Mouse (Mus musculus): ENCODE measurements around the gene Ctu2.

Ctu2 gene

DNA sequence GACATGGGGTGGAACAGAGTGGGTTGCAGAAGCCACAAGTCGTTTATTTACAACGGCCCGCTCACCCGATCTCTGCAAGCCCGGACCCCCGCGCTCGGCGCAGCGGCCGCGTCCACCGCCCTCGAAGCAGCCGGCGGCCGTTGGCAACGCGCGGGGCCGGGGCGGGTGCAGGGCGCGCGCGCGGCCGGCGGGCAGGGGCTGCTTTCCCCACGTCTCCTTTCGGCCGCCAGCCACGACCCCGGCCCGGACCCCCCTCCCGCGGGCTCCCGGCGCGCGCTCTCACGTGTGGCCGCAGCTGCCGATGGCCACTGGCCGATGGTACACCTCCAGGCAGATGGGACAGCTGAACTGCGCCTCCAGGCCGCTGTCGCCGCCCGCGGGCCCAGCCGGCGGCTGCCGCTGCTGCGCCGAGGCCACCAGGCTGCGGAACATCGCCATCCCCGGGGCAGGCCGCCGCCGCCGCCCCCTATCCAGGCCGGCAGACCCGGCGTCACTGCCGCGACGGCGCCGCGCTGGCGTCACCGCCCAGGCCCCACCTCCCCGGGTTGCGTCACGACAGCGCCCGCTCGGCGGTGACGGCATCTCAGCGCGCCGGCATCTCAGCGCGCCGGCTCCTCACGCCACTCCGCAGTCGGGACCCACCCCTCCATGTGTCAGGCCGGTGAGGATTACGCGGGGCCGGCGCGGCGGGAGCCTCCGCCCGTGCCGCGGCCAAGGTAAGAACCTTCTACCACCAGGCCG lies at the start of gene Ctu2, which contains the start of gene Rnf166:
Gene Ctu2 (plus strand): TSS at position 564 of the 741 bp plus-strand sequence.
Gene Rnf166 (minus strand): TSS at position 485 of the 741 bp plus-strand sequence.
- no peak for DNase-seq (ENCODE audit: extremely low read depth, low read depth, low spot score)

DNA sequence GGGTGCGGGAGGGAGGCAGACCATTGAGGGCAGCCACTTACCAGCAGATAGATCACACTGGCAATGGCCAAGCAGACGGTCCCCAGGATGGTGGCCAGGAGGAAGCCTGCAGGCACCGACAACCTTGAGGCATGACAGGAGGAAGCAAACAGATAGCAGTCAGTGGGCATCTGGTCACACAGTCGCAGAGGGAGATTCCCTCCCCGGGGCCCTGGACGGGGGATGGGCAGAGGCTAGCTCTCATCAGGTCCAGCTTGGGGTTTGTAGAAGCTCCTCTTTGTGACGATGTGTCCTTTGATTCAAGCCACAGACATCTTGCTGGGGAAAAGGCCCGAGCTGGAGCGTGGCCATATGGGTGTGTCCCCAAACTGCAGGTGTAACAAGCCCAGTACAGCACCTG lies 49.8 kb upstream of the Ctu2 start:
- DNase-seq (ENCODE audit: extremely low read depth, low read depth, low spot score) = no peak

DNA sequence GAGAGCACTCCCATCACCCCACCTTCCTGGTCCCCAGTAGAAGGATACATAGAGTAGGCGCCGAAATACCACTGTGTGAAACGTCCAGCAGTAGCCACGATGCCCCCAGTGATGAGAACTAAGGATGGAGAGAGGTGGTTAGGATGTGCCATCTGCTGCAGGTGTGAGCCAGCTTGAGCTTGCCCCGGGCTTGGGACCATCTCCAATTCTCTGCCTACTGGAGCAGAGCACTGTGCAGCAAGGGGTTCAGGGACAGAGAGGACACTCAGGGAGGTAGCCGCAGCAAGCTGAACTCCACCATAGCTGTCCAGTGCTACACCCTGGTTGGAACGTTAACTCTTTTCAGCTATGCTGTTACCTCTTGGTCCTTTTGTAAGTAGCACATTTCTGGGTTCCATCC lies 48.3 kb upstream of the Ctu2 start:
- no peak for DNase-seq (ENCODE audit: extremely low read depth, low read depth, low spot score)

DNA sequence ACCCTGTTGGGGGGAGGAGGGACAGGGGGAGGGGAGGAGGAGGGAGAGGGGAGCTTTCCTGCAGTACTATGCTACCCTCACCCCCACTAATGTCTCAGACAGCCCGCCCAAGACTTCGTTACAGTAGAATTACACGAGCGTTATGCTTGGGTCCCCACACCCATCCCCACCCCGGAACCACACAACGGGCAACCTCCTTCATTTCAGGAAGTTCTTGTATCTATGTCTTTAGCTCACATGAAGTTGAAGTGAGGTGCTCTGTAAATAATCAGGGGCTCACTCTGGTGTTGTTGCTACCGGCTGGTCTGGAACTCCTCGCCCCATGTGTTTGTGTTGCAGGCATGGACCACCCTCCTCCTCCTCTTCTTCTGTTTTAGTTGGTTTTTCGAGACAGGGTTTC lies 47.8 kb upstream of the Ctu2 start:
- DNase-seq (ENCODE audit: extremely low read depth, low read depth, low spot score) = no peak

DNA sequence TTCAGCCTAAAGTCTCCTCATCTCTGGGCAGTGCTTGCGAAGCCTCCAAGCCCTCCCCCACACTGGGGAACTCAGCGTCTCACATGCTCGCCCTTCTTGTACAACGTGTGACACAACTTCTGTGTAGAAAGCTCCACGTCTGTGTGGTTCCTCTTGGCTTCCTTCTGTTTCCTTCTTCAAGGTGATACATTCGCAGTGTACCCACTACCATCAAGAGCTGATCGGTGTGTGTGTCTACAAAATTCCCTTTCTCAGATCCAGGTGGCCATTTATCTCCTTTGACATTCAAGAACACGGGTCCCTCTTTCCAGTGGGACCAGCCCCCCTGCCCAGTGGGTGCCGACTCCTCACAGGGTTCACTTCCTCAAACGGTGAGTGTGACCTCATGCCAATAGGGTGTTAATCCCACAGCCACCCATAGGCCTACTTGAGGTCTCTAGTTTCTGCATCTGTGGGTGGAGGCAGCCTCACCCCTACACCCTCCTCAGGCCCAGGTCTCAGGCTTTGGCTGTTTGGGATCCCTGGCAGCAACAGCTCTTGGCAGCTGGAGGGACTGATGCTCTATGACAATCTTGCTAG lies 45.8 kb upstream of the Ctu2 start:
- no peak for DNase-seq (ENCODE audit: extremely low read depth, low read depth, low spot score)

DNA sequence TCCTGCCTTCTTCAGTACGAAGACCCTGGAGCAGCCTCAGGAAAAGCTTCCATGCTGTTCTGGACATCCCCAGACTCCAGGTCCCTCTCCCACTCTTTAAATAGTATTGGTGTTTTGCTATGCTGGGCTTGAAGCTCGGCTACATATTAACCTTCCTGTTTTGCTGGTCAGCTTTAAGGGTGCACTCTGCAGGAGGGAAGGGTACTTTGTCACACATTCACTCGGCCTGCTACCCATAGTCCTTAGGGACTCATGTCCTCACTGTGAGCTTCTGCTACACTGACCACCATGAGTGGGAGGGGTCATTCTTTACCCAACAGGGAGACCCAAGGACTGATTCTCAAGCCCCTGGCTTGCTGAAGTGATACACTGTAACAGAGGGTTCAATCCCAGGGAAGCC lies 45.3 kb upstream of the Ctu2 start:
- no peak for DNase-seq (ENCODE audit: extremely low read depth, low read depth, low spot score)

DNA sequence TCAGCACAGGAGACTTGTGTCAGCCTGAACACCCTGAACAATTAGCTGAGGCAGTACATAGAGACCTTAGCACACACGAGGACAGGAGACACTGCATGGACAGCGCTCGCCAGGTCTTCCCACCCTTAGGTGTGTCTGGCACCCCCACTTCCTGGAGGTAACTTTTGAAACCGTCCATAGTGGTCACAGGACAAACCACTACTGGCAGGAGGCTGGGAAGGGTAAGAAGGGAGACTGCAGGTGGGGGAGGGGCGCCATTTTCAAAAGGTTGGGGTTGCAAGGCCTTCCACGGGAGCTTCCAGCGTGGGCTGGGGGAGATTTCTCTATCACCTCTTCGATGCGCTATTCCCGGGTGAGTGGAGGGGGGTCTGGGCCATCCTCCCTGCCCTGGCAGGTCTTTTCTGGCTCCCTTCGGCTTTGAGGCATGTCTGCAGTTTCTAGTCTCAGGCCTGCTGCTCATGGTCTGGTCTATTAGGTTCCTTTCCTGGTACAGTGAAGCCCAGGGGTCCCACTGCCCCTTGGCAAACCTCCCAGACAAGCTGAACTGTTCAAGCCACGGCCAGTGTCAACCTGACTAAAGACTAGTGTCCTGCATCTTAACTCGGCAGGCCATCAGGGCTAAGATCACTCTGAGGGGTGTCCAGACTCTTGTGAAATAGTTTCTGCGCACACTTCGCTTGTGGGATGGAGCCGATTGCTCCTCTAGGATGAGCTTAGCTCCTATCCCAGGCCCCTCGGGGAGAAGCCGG lies 44.1 kb upstream of the Ctu2 start:
- no peak for DNase-seq (ENCODE audit: extremely low read depth, low read depth, low spot score)

DNA sequence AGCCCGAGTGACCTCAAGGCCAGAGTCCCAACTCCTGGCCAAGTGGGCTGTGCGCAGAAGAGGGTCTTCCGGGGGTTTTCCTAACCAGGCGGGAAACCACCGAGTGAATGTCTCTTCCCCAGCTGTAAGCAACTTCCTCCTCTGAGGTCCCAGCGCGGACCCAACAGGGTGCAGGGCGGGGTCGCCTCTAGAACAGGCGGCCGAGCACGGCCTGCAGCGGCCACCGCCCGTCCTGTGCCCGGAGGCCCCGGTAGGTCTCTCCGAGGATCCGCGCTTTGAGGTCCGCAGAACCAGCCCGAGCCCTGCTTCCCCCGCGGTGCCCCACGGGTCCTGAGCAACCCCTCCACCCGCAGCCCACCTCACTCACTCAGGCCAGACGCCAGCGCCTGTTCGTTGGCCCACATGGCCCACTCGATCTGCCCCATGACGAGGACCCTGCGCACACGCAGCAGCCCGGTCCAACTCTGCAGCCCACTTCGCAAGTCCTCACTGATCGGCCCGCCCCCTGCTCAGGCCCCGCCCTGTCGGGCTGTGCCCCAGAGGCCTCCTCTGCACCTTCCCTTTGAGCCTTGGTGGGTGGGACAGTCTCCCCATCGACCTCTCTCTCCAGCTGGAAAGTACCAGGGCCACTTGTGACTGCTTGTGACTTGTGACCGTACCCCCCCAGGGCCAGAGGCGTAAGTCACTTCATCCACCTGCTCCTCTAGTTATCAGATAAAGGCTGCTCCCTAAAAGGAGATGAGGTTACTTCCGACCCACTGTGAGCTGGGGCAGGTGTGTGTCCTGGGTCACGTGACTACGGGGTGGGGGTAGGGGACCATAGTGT lies 43.3 kb upstream of the Ctu2 start, which contains the start of gene Cyba:
Gene Cyba (minus strand): TSS at position 488 of the 826 bp plus-strand sequence.
- no peak for DNase-seq (ENCODE audit: extremely low read depth, low read depth, low spot score)

DNA sequence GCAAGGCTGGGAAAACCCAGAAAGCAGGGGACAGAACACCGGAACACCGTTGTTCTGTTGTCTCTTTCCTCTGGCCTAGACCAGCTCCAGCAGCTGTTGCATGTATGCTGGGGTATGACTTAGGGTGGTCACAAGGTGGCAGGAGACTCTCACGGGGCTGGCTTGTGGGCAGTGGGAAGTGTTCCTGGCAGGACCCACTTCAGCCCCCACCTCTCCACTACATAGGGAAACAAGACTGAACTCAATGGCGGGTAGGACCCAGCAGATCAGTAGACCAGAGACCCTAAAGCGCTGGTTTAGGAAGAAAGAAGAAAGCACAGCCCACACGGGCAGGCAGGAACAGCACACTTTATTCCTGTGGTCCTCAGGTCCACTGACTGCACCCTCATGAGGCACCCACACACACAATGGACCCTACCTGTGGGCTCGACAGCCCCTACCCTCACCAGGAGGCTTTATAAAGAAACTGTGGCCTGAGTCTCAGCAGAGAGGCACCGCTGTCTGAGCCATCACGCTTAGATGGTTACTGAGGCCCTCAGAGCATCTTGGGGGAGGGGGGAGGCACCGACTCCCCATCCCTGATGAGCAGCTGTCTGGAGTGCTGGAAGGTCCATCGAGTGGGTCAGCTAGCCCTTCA lies 42.6 kb upstream of the Ctu2 start:
- DNase-seq (ENCODE audit: extremely low read depth, low read depth, low spot score) = no peak

DNA sequence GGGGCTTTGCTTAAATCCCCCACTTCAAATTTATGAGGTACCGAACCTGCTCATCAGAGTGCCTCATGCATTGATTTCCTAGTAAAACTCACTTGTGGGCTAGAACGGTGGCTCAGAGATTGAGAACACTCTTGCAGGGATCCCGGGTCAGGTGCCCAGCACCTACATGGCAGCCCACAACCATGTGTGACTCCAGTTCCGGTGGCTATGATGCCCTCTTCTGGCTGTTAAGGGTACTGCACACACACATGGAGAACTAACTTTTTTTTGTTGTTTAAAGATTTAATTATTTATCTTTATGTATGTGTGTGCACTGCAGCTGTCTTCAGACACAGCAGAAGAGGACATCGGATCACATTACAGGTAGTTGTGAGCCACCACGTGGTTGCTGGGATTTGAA lies 40.6 kb upstream of the Ctu2 start:
- no peak for DNase-seq (ENCODE audit: extremely low read depth, low read depth, low spot score)

DNA sequence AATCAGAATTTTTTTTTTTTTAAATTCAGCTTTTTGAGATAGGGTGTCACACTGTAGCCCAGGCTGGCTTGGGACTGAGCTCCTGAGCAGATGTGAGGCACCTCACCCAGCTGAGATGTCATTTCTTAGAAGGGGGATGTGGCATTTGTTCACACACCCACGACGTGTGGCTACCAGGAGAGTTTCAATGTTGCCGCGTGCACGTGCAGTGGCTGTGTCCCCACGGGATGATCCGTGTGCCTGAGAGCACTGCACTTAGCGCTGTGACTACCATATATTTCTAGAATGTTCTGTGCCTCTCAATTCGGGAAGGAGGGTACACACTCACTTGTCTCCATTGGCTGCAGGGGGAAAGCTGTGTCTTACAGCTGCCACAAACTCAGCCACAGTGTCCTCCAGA lies 39.8 kb upstream of the Ctu2 start:
- DNase-seq (ENCODE audit: extremely low read depth, low read depth, low spot score) = no peak

DNA sequence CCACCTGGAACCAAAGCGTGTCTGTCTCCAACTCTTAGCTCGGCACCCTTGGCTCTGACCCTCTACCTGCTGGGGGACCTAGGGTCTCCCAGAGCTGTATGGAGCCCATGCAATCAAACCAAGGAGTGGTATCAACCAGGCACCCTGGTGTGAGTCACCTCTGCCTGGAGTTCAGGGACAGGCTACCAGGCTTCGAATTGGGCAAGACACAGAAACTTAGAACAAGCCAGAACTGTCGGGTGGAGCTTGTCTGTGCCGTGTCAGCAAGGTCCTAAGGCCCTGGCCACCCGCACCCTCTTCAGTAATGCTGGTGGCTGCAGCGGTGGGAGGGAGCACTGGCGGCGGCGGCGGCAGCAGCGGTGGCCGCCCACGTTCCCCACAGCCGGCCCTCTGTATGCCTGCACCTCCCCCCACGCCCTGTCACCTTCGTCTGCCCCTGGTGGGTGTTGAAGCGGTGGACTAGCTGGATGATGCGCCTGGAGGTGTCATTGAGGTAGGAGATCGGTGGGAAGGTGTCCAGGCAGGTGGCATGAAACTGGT lies 39.3 kb upstream of the Ctu2 start:
- no peak for DNase-seq (ENCODE audit: extremely low read depth, low read depth, low spot score)

DNA sequence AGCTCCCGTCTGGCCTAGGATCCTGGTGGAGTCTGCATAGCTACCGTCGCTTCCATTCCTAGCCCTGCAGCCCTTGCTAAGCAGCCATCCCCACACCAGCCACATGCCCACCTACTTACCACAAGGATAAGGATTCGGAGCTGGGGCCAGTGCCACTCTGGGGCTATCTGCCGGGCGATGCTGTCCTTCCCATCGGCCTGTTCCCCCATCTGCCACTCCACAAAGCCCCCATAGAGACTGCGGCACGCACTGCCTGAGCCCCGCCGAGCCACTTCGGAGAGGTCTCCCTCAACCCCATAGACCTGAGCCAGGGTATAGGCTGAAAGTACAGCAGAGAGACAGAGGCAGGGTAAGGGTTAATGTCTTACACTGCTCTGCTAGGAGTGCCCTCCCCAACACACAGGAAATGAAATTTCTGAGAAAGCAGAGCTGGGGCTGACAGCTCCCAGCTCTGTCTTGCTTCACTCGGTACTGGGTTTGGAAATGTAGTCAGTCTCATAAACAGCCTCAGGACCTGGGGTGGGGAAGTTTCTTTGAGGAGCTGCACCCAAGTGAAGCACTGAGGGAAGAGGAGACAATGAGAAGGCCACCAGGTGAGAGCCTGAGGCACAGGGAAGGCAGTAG lies 38.1 kb upstream of the Ctu2 start:
- no peak for DNase-seq (ENCODE audit: extremely low read depth, low read depth, low spot score)

DNA sequence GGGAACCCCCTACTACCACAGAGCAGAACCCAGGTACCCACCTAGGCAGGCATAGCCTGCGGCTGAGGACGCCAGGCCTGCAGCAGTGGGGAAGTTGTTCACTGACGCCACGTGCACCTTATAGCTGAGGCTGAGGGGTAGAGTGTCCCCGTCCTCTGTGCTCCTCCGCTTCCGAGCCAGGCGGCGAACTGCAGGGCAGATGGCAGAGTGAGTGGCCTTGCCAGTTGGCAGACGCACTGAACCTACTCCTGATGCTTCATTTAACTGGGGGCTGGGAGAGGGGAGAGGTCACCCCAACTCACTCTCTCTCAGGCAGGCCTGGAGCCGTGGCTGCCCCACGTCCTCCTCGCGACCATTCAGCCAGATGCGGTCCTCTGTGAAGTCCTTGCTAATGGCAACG lies 36.6 kb upstream of the Ctu2 start:
- DNase-seq (ENCODE audit: extremely low read depth, low read depth, low spot score) = no peak

DNA sequence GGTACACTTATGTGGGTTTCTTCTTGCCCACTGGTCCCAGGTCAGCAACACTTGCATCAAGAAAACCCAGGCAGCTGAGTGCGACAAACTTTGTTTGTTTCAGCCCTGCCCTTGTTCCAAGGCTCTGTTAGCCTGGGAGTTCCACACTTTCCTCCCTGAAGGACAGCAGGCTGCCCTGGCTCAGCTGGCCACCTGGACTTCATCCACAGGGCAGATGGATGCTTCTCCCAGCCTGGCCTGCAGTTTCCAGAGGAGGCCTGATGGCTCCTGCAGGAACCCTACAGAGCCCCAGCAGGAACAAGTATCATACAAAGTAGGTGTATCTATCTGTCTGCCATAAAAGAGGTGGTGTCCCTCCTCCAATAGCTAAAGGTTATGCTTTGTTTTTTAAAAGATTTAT lies 34.6 kb upstream of the Ctu2 start:
- no peak for DNase-seq (ENCODE audit: extremely low read depth, low read depth, low spot score)

DNA sequence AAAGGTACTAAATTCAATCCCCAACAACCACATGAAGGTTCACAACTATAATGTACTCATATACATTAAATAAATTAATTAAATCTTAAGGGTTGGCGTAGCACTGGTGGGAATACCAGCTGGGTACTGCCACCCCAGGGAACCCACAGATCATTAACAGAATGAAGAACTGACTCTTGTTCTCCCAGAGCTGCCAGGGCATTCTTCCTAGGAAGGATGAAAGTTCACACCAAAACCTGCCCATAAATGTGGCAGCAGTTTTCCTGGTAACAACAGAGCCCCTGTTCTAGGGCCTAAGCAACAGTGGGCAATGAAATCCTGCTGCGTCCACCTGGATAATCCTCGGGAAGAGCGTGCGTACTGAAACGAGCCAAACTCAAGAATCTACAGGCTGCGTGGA lies 33.6 kb upstream of the Ctu2 start:
- DNase-seq (ENCODE audit: extremely low read depth, low read depth, low spot score) = no peak

DNA sequence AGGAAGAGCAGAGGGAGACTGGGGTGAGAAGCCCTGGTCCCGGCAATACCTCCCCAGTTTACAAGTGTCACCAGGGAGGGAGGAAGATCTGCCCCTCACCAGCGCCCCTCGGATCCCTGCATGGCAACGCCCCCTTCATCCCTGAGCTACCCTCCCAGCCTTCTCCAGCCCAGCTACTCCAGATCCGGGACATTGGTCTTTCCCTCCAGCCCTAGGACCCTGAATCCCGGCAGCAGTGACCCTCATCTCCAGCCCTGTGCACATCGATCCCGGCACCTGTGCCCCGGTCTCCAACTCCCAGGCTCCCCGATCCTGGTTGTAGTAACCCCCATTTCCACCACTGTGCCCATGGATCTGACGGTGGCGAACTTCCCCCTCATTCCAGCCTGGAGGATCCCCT lies 33.2 kb upstream of the Ctu2 start:
- DNase-seq (ENCODE audit: extremely low read depth, low read depth, low spot score) = no peak

DNA sequence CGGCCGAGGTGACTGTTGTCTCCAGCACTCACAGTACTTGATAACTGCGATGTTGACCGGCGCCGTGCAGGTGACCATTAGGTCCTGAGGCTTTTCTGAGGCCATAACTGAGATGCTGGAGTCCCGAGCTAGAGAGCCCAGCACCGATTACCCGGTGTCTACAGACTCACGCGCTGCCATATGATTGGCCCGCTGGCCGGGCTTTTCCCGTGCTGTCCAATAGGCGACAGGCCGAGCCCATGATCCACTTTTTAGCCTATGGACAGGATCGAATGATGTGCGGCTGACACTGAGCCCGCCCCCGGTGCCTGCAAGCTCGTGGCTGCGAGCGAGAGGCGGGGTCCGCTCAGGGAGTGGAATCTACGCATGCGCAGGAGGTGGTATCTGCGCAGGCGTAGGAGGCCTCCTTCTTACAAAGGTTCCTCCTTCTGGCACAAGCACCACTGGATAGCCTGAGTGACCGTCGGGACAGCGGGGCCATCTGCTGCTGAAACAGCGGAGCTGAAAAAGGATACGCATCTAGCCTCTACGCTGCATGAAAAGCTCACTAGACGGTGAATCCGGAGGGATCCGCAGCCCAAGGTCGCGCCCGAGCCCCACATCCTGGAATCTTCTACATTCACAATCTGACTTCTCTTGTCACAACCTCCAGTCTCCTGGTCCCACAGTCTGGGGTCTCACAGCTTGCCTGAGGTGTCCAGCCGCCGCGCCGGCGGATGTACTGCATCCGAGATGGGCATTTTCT lies 32.5 kb upstream of the Ctu2 start, which contains the start of gene Mvd:
Gene Mvd (minus strand): TSS at position 161 of the 745 bp plus-strand sequence.
- DNase-seq (ENCODE audit: extremely low read depth, low read depth, low spot score) = peak; percentile 85

DNA sequence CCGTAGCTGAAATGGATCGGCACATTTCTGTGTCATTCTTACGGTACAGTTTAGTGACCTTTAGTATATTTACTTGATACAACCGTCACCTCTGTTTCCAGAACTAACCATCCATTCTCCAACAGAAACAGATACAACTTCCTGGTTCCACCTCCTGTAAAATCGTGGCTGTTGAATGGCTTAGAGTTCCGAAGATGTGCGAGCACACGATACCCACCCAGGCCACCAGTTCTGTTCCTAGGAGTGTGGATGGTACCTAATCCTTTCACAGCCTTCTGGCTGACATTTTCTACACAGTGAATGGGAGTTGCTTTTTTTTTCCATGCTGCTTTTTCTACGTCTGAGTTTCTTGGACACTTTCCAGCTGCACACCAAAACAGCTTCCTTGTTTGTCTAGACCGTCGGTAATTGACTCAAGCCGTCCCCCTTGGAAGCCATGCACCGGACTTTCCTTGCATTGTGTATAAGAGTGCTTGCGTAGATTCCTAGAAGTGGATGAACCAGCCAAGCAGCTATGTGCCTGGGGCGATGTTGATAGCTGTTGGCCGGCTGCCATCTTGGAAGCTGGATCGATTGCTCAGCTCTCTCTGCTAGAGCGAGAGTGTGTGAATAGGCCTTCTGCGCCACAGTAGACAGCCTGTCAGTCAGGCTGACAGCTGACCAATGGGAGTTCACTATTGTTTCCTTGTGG lies 31.7 kb upstream of the Ctu2 start:
- peak; percentile 68 for DNase-seq (ENCODE audit: extremely low read depth, low read depth, low spot score)
